In genomic region chr3:152193635-152194097, GRCm38 (mm10) we compare ENCODE assay signal across 7 mouse cellular contexts. TPM values are rescaled to one million over a fixed set of nuclear protein-coding genes. Genes with fewer than 3 reads are reported as not detected.
A peak's percentile ranks its signal among the peaks of the same experiment; 100 is the strongest.
DNase-seq lines count a peak whose midpoint lies in the region; ATAC-seq and TF ChIP-seq lines count a peak whose summit lies in the region.

No protein-coding gene starts in this region.

- H3K4me1 ChIP-seq in embryonic facial prominence, embryonic 12.5 days: peaks cover 10% of the 10 kb centered on the region
- H3K4me1 ChIP-seq in heart, adult 2 months (ENCODE audit: control insufficient read depth, insufficient read depth, low read length): peaks cover 2% of the 10 kb centered on the region
- H3K4me1 ChIP-seq in limb, embryonic 13.5 days: peaks cover 18% of the 10 kb centered on the region
- peaks cover 18% of the 10 kb centered on the region for H3K4me1 ChIP-seq in midbrain, embryonic 16.5 days (ENCODE audit: control insufficient read depth, insufficient read depth, low read length)

- peak overlapping the region; percentile 49 for H3K4me2 ChIP-seq in embryonic facial prominence, embryonic 12.5 days (replicated peaks)
- peak overlapping the region; percentile 62 for H3K4me2 ChIP-seq in limb, embryonic 13.5 days (replicated peaks)
- peak overlapping the region; percentile 58 for H3K4me2 ChIP-seq in midbrain, embryonic 16.5 days (ENCODE audit: low read length)

- no peaks in the 10 kb centered on the region for H3K9me3 ChIP-seq in embryonic facial prominence, embryonic 12.5 days
- H3K9me3 ChIP-seq in limb, embryonic 13.5 days: no peaks in the 10 kb centered on the region
- no peaks in the 10 kb centered on the region for H3K9me3 ChIP-seq in midbrain, embryonic 16.5 days (replicated peaks; ENCODE audit: control insufficient read depth, low read length, poor library complexity, severe bottlenecking)

- peak; percentile 95 for ATAC-seq in embryonic facial prominence, embryonic 12.5 days (ENCODE audit: insufficient number of reproducible peaks, insufficient read depth, low FRiP score, low TSS enrichment)
- peak; percentile 97 for ATAC-seq in limb, embryonic 13.5 days (ENCODE audit: low FRiP score, low read depth)
- peak; percentile 99 for ATAC-seq in midbrain, embryonic 16.5 days

- H3K79me2 ChIP-seq in heart, adult 2 months (replicated peaks; ENCODE audit: control insufficient read depth, insufficient read depth, low read length): no peaks in the 10 kb centered on the region

- WGBS in embryonic facial prominence, embryonic 12.5 days: under 1% methylated on average over 17 of the region's 17 CpGs
- WGBS in heart, adult 2 months: 1% methylated on average over 17 of the region's 17 CpGs
- WGBS in limb, embryonic 13.5 days: under 1% methylated on average over 17 of the region's 17 CpGs
- WGBS in midbrain, embryonic 16.5 days: under 1% methylated on average over 17 of the region's 17 CpGs

- intact Hi-C loops in heart, adult 2 months (cut with DNase I): loop anchor here (1.0 to 2.0 kb wide), 4 partner anchors 17 to 79 kb away; partner anchors contain the start of genes Dnajb4 and Fubp1

- DNase-seq in adrenal gland, postnatal 25 days: peak; percentile 84
- DNase-seq in heart, adult 2 months: peak; percentile 86 to 92
- peak; percentile 90 to 91 for DNase-seq in kidney, adult 8-10 months
- peak; percentile 79 to 86 for DNase-seq in spleen, postnatal 10 days (ENCODE audit: low spot score in 2 of 2)

- peak; percentile 94 for TF ChIP-seq EP300 in heart, adult 2 months (IDR thresholded peaks at IDR 0.05; ENCODE audit: insufficient read depth, low read depth, low read length)

- peak; percentile 36 for TF ChIP-seq CTCF in heart, adult 2 months (IDR thresholded peaks at IDR 0.05)

- TF ChIP-seq POLR2A in heart, adult 2 months (IDR thresholded peaks at IDR 0.05; ENCODE audit: insufficient read depth, low read depth, low read length): peak; percentile 99

- H3K27ac ChIP-seq in embryonic facial prominence, embryonic 12.5 days: peak overlapping the region; percentile 85
- H3K27ac ChIP-seq in heart, adult 2 months: peak overlapping the region; percentile 86
- peak overlapping the region; percentile 79 for H3K27ac ChIP-seq in limb, embryonic 13.5 days
- H3K27ac ChIP-seq in midbrain, embryonic 16.5 days (ENCODE audit: low read length): peak overlapping the region; percentile 86

- no peaks in the 10 kb centered on the region for H3K27me3 ChIP-seq in embryonic facial prominence, embryonic 12.5 days
- H3K27me3 ChIP-seq in heart, adult 2 months (ENCODE audit: control insufficient read depth, insufficient read depth, low read length): no peaks in the 10 kb centered on the region
- no peaks in the 10 kb centered on the region for H3K27me3 ChIP-seq in limb, embryonic 13.5 days
- H3K27me3 ChIP-seq in midbrain, embryonic 16.5 days (ENCODE audit: control insufficient read depth, insufficient read depth, low read depth, low read length): no peaks in the 10 kb centered on the region

- no peaks in the 10 kb centered on the region for H3K36me3 ChIP-seq in embryonic facial prominence, embryonic 12.5 days
- peaks cover 13% of the 10 kb centered on the region for H3K36me3 ChIP-seq in heart, adult 2 months (ENCODE audit: control insufficient read depth, insufficient read depth, low read length)
- no peaks in the 10 kb centered on the region for H3K36me3 ChIP-seq in limb, embryonic 13.5 days
- H3K36me3 ChIP-seq in midbrain, embryonic 16.5 days (ENCODE audit: control insufficient read depth, insufficient read depth, low read length): no peaks in the 10 kb centered on the region

- H3K9ac ChIP-seq in embryonic facial prominence, embryonic 12.5 days: peak overlapping the region; percentile 33
- peak overlapping the region; percentile 58 for H3K9ac ChIP-seq in heart, adult 2 months (ENCODE audit: low read depth, low read length)
- peak overlapping the region; percentile 69 for H3K9ac ChIP-seq in limb, embryonic 13.5 days
- H3K9ac ChIP-seq in midbrain, embryonic 16.5 days (ENCODE audit: low read depth, low read length): peak overlapping the region; percentile 66

- H3K4me3 ChIP-seq in embryonic facial prominence, embryonic 12.5 days: peak overlapping the region; percentile 42
- peak overlapping the region; percentile 68 for H3K4me3 ChIP-seq in heart, adult 2 months
- peak overlapping the region; percentile 48 for H3K4me3 ChIP-seq in limb, embryonic 13.5 days
- peak overlapping the region; percentile 60 for H3K4me3 ChIP-seq in midbrain, embryonic 16.5 days (ENCODE audit: low read depth, low read length)

RNA-seq across cellular contexts. Expression of gene Dnajb4, which starts 16.4 kb away (rescaled TPM):
- total RNA-seq in adrenal gland, postnatal 25 days (2021): 35.4 and 36.6 TPM in 2 replicates
- 29.4 and 33.0 TPM in 2 replicates for polyA plus RNA-seq in embryonic facial prominence, embryonic 12.5 days (2016; fragmentation: Nextera tagmentation; extraction: Ambion mirVana)
- 100 to 1,000 TPM in 1 of 2 experiments, 10 to 100 TPM in 1; 98.4 to 102 TPM for total RNA-seq in heart, adult 2 months (2021)
- polyA plus RNA-seq in heart, adult 2 months (2012; rRNA removed): 18.1 and 43.8 TPM in 2 replicates
- 34.2 and 37.2 TPM in 2 replicates for polyA plus RNA-seq in limb, embryonic 13.5 days (2015; fragmentation: Nextera tagmentation; extraction: Ambion mirVana)
- 48.8 and 52.5 TPM in 2 replicates for polyA plus RNA-seq in midbrain, embryonic 16.5 days (2015; fragmentation: Nextera tagmentation; extraction: Ambion mirVana)

RNA-seq across cellular contexts. Expression of gene Fubp1, which starts 16.6 kb away (rescaled TPM):
- 157 and 210 TPM in 2 replicates for total RNA-seq in adrenal gland, postnatal 25 days (2021)
- polyA plus RNA-seq in embryonic facial prominence, embryonic 12.5 days (2016; fragmentation: Nextera tagmentation; extraction: Ambion mirVana): 367 and 370 TPM in 2 replicates
- 10 to 100 TPM; 54.2 to 58.0 TPM for total RNA-seq in heart, adult 2 months (2021)
- polyA plus RNA-seq in heart, adult 2 months (2012; rRNA removed): 39.4 and 61.3 TPM in 2 replicates
- polyA plus RNA-seq in limb, embryonic 13.5 days (2015; fragmentation: Nextera tagmentation; extraction: Ambion mirVana): 325 and 338 TPM in 2 replicates
- 191 and 239 TPM in 2 replicates for polyA plus RNA-seq in midbrain, embryonic 16.5 days (2015; fragmentation: Nextera tagmentation; extraction: Ambion mirVana)

RNA-seq across cellular contexts. Expression of gene Gipc2, which starts 27.6 kb away (rescaled TPM):
- 1.1 TPM in 1 of 2 replicates, not detected in the other for total RNA-seq in adrenal gland, postnatal 25 days (2021)
- polyA plus RNA-seq in embryonic facial prominence, embryonic 12.5 days (2016; fragmentation: Nextera tagmentation; extraction: Ambion mirVana): 2.4 and 3.5 TPM in 2 replicates
- 1 to 10 TPM; 3.5 to 6.1 TPM for total RNA-seq in heart, adult 2 months (2021)
- 4.8 and 5.2 TPM in 2 replicates for polyA plus RNA-seq in heart, adult 2 months (2012; rRNA removed)
- polyA plus RNA-seq in limb, embryonic 13.5 days (2015; fragmentation: Nextera tagmentation; extraction: Ambion mirVana): 2.7 and 3.3 TPM in 2 replicates
- 13.6 and 16.2 TPM in 2 replicates for polyA plus RNA-seq in midbrain, embryonic 16.5 days (2015; fragmentation: Nextera tagmentation; extraction: Ambion mirVana)

Comparison
In these comparisons a context has a peak if more than half of its experiments do, and no peak if none do; other contexts are left out.
1. Peak in every context shown above with its lines: DNase-seq, ATAC-seq, H3K4me3 ChIP-seq and H3K27ac ChIP-seq.